Mouse (Mus musculus): ENCODE data around the gene Cep112. TPM values are rescaled to one million over a fixed set of nuclear protein-coding genes. Genes with fewer than 3 reads are reported as not detected.

Cep112 gene
- polyA plus RNA-seq, 3 experiments from 2014 or later, result 0.62 to 1.8 (median 1.0) TPM

Other genes starting within 250 kb of the Cep112 start
- not detected for gene Apoh, start 81.8 kb upstream of the Cep112 start, polyA plus RNA-seq (2017; shearing (Covaris generic))
- gene Prkca, start 81.3 kb upstream of the Cep112 start, polyA plus RNA-seq (2017; shearing (Covaris generic)), result 10 to 100 TPM; 16.4 to 20.1 (median 16.8) TPM

Data from inflammation-experienced regulatory T-cells, adult 6 months (primary cell).